Mouse (Mus musculus): ENCODE data around the gene Man1c1.

GRCm38 (mm10) chr4:134515614-134516013 is 188.5 kb downstream of the Man1c1 start:
- TF ChIP-seq CTCF (IDR thresholded peaks at IDR 0.05; ENCODE audit: control insufficient read depth, insufficient read depth, insufficient read length) (no peak), MAX (IDR thresholded peaks at IDR 0.05) (no peak), USF1 (IDR thresholded peaks at IDR 0.05; ENCODE audit: low read depth) (no peak), MYOD1 (IDR thresholded peaks at IDR 0.05; ENCODE audit: control insufficient read depth, insufficient read length, low read depth) (no peak)
